Mouse (Mus musculus) stomach, embryonic 14.5 days (tissue): ENCODE data around the gene Cdkn3. TPM values are rescaled to one million over a fixed set of nuclear protein-coding genes. Genes with fewer than 3 reads are reported as not detected.
"Not testable (repeated sequence)": the region's sequence is repeated elsewhere in the genome, so short reads cannot be mapped to it uniquely, and the experiment has no call there.

ENCODE experiments used
- ATAC-seq: fragments of 200-750 bp; cut with Nextera tagmentation; 2 replicates; pipeline ENCODE4 v1.8.0; 2017; ENCODE audit warnings: low read depth, moderate TSS enrichment; ENCODE audit not compliant: insufficient number of reproducible peaks, insufficient read depth, low FRiP score
- H3K27ac ChIP-seq: fragments of 300-500 bp; sonication (generic); 2 replicates; pipeline ENCODE4 v1.5.1; 2014; ENCODE audit warnings: mild to moderate bottlenecking, low read length, moderate library complexity, mixed read lengths
- H3K27me3 ChIP-seq: fragments of 300-500 bp; sonication (generic); 2 replicates; pipeline ENCODE4 v1.6.1; 2014; ENCODE audit warnings: low read length, control low read depth, mixed read lengths; ENCODE audit not compliant: control insufficient read depth, insufficient read depth
- H3K36me3 ChIP-seq: fragments of 300-500 bp; sonication (generic); 2 replicates; pipeline ENCODE4 v1.6.1; 2014; ENCODE audit warnings: mild to moderate bottlenecking, control low read depth, low read length, moderate library complexity, mixed read lengths; ENCODE audit not compliant: control insufficient read depth, insufficient read depth
- H3K4me1 ChIP-seq: fragments of 300-500 bp; sonication (generic); 2 replicates; pipeline ENCODE4 v1.6.1; 2014; ENCODE audit warnings: low read length, control low read depth, mixed read lengths; ENCODE audit not compliant: control insufficient read depth, insufficient read depth
- H3K4me2 ChIP-seq: fragments of 300-500 bp; sonication (generic); replicated peaks from 2 replicates; pipeline ENCODE4 v1.6.1; 2014; ENCODE audit warnings: low read depth, low read length, control low read depth
- H3K4me3 ChIP-seq: fragments of 300-500 bp; sonication (generic); 2 replicates; pipeline ENCODE4 v1.5.1; 2014; ENCODE audit warnings: low read depth, low read length, control low read depth
- H3K9ac ChIP-seq: fragments of 300-500 bp; sonication (generic); replicated peaks from 2 replicates; pipeline ENCODE4 v1.6.1; 2014; ENCODE audit warnings: low read depth, mild to moderate bottlenecking, control low read depth, low read length, moderate library complexity, mixed read lengths
- H3K9me3 ChIP-seq: fragments of 300-500 bp; sonication (generic); 2 replicates; pipeline ENCODE4 v1.6.1; 2016; ENCODE audit warnings: low read depth, low read length, control low read depth; ENCODE audit not compliant: control insufficient read depth
- WGBS: fragments of 180-500 bp; shearing (Covaris S2); extraction: QIAGEN DNeasy Blood & Tissue Kit; methylation state at CpG from one replicate; pipeline ENCODE4 v1.1.7; 2014; 5-methylcytosine and 5-hydroxymethylcytosine counted together
- polyA plus RNA-seq: library from polyadenylated mRNA; unstranded; fragments of >200 nt; fragmentation: Nextera tagmentation; extraction: Ambion mirVana; gene quantifications from 2 replicates; pipeline ENCODE4 v1.2.1, GENCODE M21; 2014

Gene Cdkn3
- polyA plus RNA-seq, 1 experiment from 2014 or later: 60.1 TPM

- WGBS: 80% methylated on average over 1 of the region's 1 CpGs
- Histone ChIP-seq H3K36me3 (no peaks in the 10 kb centered on the region; the same call in 1 of the 2 replicates), H3K4me1 (no peaks in the 10 kb centered on the region), H3K4me3 (no peak overlapping the region), H3K4me2 (no peak overlapping the region), H3K27ac (no peak overlapping the region), H3K9me3 (no peaks in the 10 kb centered on the region), H3K27me3 (no peaks in the 10 kb centered on the region), H3K9ac (no peak overlapping the region)
- no peak for ATAC-seq
Observed at GRCm38 (mm10) chr14:46803791-46804190, 43.5 kb downstream of the Cdkn3 start.

DNA sequence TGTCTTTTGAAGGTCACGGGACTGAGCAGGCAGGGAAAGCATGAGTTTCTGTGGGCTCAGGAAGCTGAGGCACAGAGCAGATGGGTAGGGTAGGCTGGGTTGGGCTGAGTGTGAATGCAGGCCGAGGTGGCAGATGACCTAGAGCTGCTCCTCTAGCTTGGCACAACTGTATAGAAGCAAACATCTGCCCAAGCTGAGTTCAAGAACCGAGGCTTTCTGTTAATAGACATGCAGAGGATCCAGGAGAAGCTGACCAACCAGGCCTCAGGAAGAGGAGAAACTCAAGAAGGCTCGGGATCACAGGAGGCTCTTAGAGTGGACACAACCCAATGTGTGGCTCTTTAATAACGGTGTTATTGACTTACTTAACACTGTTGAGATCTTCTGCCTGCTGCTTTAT lies 45.8 kb downstream of the Cdkn3 start:
- 85% methylated on average over 5 of the region's 5 CpGs for WGBS
- Histone ChIP-seq H3K27ac (no peak overlapping the region), H3K9ac (no peak overlapping the region), H3K4me2 (no peak overlapping the region), H3K27me3 (no peaks in the 10 kb centered on the region), H3K9me3 (no peaks in the 10 kb centered on the region), H3K4me1 (no peaks in the 10 kb centered on the region), H3K36me3 (peaks cover 11% of the 10 kb centered on the region), H3K4me3 (no peak overlapping the region)
- ATAC-seq: no peak

- 82% methylated on average over 3 of the region's 3 CpGs for WGBS
- peaks cover 22% of the 10 kb centered on the region for H3K36me3 ChIP-seq
- no peak overlapping the region for H3K4me3 ChIP-seq
- H3K27me3 ChIP-seq: no peaks in the 10 kb centered on the region
- no peak overlapping the region for H3K27ac ChIP-seq
- H3K9ac ChIP-seq: no peak overlapping the region
- no peak overlapping the region for H3K4me2 ChIP-seq
- no peak for ATAC-seq
- no peaks in the 10 kb centered on the region for H3K4me1 ChIP-seq
- no peaks in the 10 kb centered on the region for H3K9me3 ChIP-seq
Observed at GRCm38 (mm10) chr14:46807927-46808326, 47.6 kb downstream of the Cdkn3 start.

- Histone ChIP-seq H3K9ac (no peak overlapping the region), H3K27me3 (no peaks in the 10 kb centered on the region), H3K36me3 (peaks cover 38% of the 10 kb centered on the region), H3K4me2 (no peak overlapping the region), H3K4me1 (peaks cover 3% of the 10 kb centered on the region), H3K9me3 (no peaks in the 10 kb centered on the region), H3K4me3 (no peak overlapping the region), H3K27ac (no peak overlapping the region)
- 84% methylated on average over 6 of the region's 6 CpGs for WGBS
- ATAC-seq: no peak
Observed at GRCm38 (mm10) chr14:46815640-46816039, 55.3 kb downstream of the Cdkn3 start.

DNA sequence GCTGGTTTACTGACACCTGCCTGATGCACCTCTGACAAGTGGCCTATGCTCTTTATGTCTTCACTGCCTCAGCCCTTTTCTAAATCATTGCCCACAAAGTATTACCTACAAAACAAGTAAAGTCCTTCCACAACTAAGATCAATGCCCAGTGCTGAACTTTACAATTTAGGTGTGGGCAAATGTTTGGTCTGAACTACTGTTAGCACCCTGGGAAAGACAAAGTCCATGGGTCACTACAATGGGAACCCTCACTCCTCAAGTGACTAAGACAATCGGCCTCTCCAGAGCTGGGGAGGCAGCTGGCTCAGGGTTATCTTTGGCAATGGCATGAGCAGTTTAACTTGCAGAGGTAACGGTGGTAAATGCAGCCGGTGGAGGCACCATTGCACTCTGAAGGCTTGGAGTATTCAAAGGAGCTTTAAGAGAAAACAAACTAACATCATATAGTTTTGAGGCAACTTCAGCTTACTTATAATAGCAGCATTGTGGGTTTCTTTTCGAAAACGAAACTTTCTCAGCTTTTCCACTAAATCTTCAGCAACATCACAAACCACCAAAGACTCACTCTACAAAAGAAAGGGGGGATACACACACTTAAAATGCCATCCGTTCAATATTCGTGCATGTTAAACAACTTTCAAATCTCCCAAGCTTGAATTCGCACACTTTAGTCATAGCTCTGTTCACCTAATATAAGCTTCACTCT lies 56.7 kb downstream of the Cdkn3 start:
- WGBS: 91% methylated on average over 8 of the region's 8 CpGs
- no peak overlapping the region for H3K4me3 ChIP-seq
- H3K27me3 ChIP-seq: no peaks in the 10 kb centered on the region
- H3K27ac ChIP-seq: no peak overlapping the region
- H3K4me1 ChIP-seq: peaks cover 11% of the 10 kb centered on the region
- ATAC-seq: no peak
- no peak overlapping the region for H3K9ac ChIP-seq
- H3K4me2 ChIP-seq: no peak overlapping the region
- no peaks in the 10 kb centered on the region for H3K9me3 ChIP-seq
- peaks cover 27% of the 10 kb centered on the region for H3K36me3 ChIP-seq

- Histone ChIP-seq H3K9me3 (no peaks in the 10 kb centered on the region), H3K27ac (no peak overlapping the region), H3K4me2 (no peak overlapping the region), H3K27me3 (no peaks in the 10 kb centered on the region), H3K4me3 (no peak overlapping the region), H3K4me1 (peaks cover 11% of the 10 kb centered on the region), H3K36me3 (peaks cover 15% of the 10 kb centered on the region), H3K9ac (no peak overlapping the region)
- no peak for ATAC-seq
- 82% methylated on average over 7 of the region's 7 CpGs for WGBS
Observed at GRCm38 (mm10) chr14:46818743-46819142, 58.4 kb downstream of the Cdkn3 start.

- WGBS: 90% methylated on average over 5 of the region's 6 CpGs
Observed at GRCm38 (mm10) chr14:46819961-46820360, 59.6 kb downstream of the Cdkn3 start.

More at GRCm38 (mm10) chr14:46819961-46820360, 59.6 kb downstream of the Cdkn3 start:
- H3K4me3 ChIP-seq, ATAC-seq, H3K9me3 ChIP-seq, H3K4me2 ChIP-seq, H3K27ac ChIP-seq, H3K27me3 ChIP-seq, H3K9ac ChIP-seq: not testable (repeated sequence)
- Histone ChIP-seq H3K36me3 (0 out of 2 replicates have a peak, but pooled peaks cover 11% of the 10 kb centered on the region), H3K4me1 (peaks cover 11% of the 10 kb centered on the region)
